Mouse (Mus musculus) central nervous system, embryonic 11.5 days (tissue): Measurements from ENCODE around the gene Gzmf. TPM values are rescaled to one million over a fixed set of nuclear protein-coding genes. Genes with fewer than 3 reads are reported as not detected.

ENCODE experiments used
- polyA plus RNA-seq: library from polyadenylated mRNA; depleted of rRNA; stranded (reverse); fragments of >200 nt; gene quantifications from 2 replicates; pipeline ENCODE4 v1.2.3, GENCODE M21; 2012; rRNA removed

Gene Gzmf
- not detected in 2 replicates for polyA plus RNA-seq

GRCm38 (mm10) chr14:56211317-56211716 is at the start of gene Gzmf:
Gzmf (minus strand) TSS chr14:56211417.

GRCm38 (mm10) chr14:56234556-56234955 is 23.3 kb upstream of the Gzmf start, which contains the start of gene Gzmc:
Gzmc (minus strand) TSS chr14:56234656.

GRCm38 (mm10) chr14:56174499-56174898 is 36.7 kb downstream of the Gzmf start, which contains the start of gene Gzmn:
Gzmn (minus strand) TSS chr14:56174599.

GRCm38 (mm10) chr14:56159479-56159878 is 51.7 kb downstream of the Gzmf start, which contains the start of gene Gzmg:
Gzmg (minus strand) TSS chr14:56159579.

Other genes starting within 250 kb of the Gzmf start
- not detected in 2 replicates for gene Mcpt1, start 193.4 kb downstream of the Gzmf start, polyA plus RNA-seq
- gene Mcpt9, start 180.9 kb downstream of the Gzmf start, polyA plus RNA-seq, result not detected in 2 replicates
- not detected in 2 replicates for gene Mcpt2, start 169.4 kb downstream of the Gzmf start, polyA plus RNA-seq
- gene Mcpt4, start 149.1 kb downstream of the Gzmf start, polyA plus RNA-seq, result not detected in 2 replicates
- gene Mcpt8, start 126.1 kb downstream of the Gzmf start, polyA plus RNA-seq, result not detected in 2 replicates
- 0.10 and 0.19 TPM in 2 replicates for gene Ctsg, start 108.8 kb downstream of the Gzmf start, polyA plus RNA-seq
- not detected in 2 replicates for gene Gzme, start 90.8 kb downstream of the Gzmf start, polyA plus RNA-seq
- not detected in 2 replicates for gene Gzmd, start 78.8 kb downstream of the Gzmf start, polyA plus RNA-seq
- 0.06 TPM in 1 of 2 replicates, not detected in the other for gene Gzmg, start 51.8 kb downstream of the Gzmf start, polyA plus RNA-seq
- gene Gzmn, start 36.8 kb downstream of the Gzmf start, polyA plus RNA-seq, result not detected in 2 replicates
- not detected in 2 replicates for gene Gzmc, start 23.2 kb upstream of the Gzmf start, polyA plus RNA-seq
- gene Gzmb, start 50.8 kb upstream of the Gzmf start, polyA plus RNA-seq, result 0.06 TPM in 1 of 2 replicates, not detected in the other
- 0.02 and 0.04 TPM in 2 replicates for gene Atp12a, start 153.7 kb upstream of the Gzmf start, polyA plus RNA-seq
- 1.7 and 1.8 TPM in 2 replicates for gene Rnf17, start 191.2 kb upstream of the Gzmf start, polyA plus RNA-seq